Mouse (Mus musculus): ENCODE measurements around the gene Pla2g4e.

DNA sequence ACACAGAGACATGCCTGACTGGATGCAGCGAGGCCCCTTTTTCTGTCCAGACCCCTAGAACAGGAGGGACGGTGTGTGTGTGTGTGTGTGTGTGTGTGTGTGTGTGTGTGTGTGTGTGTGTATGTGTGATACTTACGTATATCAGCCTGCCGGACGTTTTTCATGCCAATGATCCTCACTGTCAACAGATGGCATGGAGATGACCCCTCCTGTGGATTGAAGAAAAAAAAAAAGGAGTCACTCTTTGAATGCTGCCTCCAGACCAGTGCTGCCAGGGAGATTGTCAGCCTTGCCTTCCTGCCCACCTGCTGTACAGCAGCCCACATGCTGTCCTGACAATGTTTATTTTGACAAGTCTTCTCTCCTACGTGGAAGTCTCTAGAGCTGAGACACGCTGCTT, 45.1 kb downstream of the Pla2g4e start:
- TF ChIP-seq CTCF (IDR thresholded peaks at IDR 0.05; ENCODE audit: low read depth) (no peak), EP300 (IDR thresholded peaks at IDR 0.05; ENCODE audit: low read depth) (no peak)
